Mouse (Mus musculus) bone marrow macrophage, adult 2 months (primary cell): ENCODE data around the gene Myo19.

Source experiments
- CTCF ChIP-seq: IDR thresholded peaks from 2 replicates; pipeline ENCODE4 v1.5.1; 2012; ENCODE audit warnings: low read depth, mild to moderate bottlenecking, low read length, moderate library complexity
- POLR2A ChIP-seq: IDR thresholded peaks from 2 replicates; pipeline ENCODE4 v1.6.1; 2012; ENCODE audit warnings: mild to moderate bottlenecking, low read depth, low read length, borderline replicate concordance

DNA sequence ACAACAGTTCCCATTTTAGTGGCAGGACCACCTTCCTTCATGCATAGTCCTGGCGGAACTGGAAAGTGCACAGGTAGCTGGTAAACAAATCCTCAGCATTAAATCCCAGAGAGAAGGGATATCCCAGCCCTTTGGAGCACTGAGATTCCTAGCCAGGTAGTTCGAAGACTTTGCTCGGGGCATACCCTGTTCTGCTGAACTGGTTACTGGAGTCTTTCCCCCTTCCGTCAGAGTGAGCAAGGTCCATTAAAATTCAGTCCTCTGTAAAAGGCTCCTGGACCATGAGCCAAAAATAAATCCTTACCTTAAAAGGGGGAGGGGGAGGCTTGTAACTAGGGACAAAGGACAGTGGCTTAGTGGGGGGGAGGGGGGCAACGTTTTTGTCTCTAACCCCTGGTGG, 79.2 kb downstream of the Myo19 start:
- TF ChIP-seq CTCF (no peak), POLR2A (no peak)
